Mouse (Mus musculus) lung, postnatal 25 days (tissue): ENCODE data around the gene Setd1a.
"Not testable (repeated sequence)": the region's sequence is repeated elsewhere in the genome, so short reads cannot be mapped to it uniquely, and the experiment has no call there.

Source experiments
- DNase-seq: peaks from one replicate; pipeline ENCODE4 v3.0.0; 2022; ENCODE audit warnings: low spot score

Setd1a gene

DNA sequence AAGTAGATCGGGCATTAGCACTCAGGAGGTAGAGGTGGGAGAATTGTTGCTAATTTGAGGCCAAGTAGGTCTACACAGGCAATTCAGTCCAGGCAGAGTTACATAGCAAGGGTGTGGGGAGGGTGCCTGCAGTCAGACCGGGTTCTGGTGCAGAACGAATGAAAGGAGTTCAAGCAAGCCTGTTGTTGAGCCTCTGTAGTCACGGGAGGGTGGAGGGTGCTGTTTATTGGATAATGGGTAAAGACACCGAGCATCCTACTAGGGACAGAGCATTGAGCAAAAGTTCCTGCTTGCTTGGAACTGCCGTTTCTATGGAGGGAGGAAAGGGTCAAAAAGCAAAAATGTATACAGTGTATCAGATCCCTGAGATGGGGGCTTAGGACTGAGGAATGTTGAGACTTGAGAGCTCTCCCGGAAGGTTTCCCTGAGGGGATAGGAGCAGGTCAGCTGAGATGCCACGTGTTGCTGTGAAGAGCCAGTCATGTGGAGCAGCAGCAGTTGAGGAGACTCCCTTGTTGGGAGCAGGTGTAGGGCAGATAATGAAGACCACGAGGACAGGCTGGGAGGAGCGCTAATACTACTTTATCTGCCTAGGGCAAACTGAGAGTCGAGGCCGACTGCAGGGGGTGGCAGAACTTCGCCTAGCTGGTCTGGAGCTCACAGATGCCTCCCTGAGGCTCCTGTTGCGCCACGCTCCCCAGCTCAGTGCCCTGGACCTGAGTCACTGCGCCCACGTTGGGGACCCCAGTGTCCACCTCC, 9.4 kb upstream of the Setd1a start:
- DNase-seq, result no peak

DNA sequence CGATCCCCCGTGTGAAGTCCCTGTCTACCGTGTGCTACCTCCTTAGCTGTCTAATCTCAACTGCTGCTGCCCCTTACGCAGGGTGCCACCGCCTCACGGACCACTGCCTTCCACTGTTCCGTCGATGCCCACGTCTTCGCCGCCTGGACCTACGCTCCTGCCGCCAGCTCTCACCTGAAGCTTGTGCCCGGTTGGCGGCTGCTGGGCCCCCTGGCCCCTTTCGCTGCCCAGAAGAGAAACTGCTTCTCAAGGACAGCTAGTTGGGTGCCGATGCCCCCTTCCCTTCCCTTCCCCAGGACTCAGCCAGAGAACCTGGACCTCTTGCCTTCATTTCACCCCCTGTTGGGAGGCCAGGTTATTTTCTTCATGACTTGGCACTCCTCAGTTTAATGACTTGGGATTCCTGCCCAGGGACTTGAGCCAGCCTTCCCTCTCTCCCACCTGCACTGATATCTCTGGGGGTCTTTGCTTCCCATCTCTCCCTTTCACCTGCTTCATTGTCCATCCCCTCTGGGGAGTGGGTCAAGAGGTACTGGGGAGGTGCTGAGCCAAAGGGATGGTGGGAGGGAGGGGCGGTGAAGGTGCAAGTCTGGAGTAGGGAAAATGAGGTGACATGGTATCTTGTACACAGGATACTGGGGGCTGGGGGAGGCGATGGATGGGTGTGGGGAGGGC, 8.7 kb upstream of the Setd1a start:
- DNase-seq, result no peak

DNA sequence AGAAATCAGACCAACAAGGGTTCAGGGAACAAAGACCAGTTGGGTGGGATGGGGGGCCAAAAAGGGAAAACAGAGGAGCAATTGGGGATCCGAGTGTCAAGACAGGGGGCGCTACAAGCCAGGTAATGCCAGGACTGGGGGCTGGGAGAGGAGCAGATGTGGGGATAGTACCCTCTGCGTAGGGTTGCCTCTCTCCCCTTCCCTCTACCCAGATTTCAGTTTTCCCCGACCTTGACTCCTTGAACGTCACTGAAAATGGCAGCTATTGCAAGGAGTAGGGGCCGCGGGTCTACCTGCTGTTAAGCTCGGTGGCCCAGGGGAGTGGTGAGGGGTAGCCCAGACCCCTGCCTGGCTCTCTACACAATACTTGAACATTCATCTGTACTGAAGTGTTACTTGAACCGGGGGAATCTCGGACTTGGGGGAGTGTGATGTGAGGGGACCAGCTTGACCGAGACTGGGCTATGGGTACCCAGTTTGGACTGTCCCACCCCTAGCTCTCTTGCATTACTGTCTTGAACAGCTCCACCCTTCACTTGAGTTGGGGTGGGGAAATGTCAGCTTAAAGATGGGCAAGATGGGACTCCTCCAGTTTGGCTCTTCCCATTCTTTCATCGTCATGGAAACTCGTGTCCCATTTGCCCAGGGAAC, 8.0 kb upstream of the Setd1a start:
- DNase-seq, result peak; percentile 16

DNA sequence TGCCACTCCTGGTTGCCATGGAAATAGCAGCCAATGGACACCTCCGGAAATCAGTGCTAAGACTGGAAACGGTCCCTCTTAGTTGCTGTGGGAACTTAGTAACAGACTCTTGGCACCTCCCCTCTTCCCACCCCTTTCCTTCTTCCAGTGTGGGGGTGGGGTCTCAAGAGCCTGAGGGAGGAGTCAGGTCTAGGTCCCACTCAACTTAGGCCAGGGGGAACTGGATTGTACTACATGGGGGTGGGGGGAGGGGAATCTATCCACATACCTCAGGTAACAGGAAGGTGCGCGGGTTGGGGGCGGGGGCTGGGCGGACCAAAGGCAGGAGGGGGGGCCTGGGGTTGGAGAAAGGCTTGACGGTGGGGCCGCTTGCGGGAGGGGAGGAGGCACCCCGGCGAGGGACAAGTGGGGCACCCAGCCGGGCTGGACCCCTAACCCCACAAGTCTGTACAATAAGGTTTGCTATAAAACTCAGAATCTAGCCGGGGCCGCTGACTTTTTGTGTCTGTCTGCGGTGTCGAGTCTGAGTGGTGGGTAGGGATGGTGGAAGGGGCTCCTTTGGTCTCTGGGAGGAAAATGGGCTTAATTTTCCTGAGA, 7.4 kb upstream of the Setd1a start:
- peak; percentile 98 for DNase-seq

DNA sequence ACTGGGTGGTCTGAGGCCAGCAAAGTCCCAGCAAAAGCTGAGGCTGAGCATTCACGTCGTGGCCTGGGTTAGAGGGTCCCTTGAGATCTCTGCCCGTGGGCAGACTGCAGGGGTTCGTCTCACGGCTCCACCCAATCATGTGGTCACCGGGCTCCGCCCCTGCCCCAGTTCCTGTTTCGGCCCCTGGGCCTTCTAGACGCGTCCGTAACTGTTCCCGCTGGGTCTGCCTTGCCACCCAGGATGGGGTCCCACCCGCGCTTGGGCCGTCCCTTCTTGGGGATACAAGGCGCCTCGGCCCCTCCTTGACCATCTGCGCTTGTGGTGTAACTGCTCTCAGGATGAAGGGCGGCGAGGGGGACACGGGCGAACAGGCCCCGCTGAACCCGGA, 6.8 kb upstream of the Setd1a start, which contains the start of gene Orai3:
Orai3 (plus strand) TSS at position 165 of the 388 bp plus-strand sequence.
- peak; percentile 92 for DNase-seq

DNA sequence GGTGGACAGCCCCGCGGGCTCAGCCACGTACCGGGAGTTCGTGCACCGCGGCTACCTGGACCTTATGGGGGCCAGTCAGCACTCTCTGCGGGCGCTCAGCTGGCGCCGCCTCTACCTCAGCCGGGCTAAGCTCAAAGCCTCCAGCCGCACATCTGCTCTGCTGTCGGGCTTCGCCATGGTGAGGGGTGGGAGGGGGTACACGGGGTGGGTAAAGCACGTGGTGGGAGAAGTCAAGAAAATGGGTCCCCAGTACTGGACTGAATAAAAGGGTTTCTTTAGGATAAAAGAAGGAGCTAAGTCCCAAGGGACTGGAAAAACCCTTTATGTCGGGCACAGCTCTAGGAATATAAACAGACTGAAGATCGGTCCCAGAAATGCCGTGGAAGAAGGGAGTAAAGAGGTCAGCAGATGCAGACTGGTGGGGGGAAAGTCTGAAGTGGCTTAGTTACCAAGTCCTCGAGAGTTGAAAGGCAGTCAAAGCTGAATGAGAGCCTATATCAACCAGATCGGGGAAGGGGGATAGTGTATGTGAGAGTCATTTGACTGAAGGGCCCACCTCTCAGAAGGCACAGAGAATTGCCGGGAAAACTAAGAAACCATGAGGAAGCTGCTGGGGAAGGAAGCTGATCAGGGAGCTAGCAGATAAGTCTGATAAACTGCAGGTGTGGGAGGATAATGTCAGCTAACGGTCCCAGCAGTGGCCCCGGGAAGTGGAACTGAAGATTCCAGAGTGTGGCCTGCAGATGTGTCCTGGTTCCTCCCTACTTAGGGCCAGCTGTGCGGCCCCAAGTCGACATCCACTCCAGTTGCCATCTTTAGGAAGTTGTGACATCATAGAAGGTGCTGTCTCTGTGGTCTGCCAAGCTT, 6.2 kb upstream of the Setd1a start:
- no peak for DNase-seq

DNA sequence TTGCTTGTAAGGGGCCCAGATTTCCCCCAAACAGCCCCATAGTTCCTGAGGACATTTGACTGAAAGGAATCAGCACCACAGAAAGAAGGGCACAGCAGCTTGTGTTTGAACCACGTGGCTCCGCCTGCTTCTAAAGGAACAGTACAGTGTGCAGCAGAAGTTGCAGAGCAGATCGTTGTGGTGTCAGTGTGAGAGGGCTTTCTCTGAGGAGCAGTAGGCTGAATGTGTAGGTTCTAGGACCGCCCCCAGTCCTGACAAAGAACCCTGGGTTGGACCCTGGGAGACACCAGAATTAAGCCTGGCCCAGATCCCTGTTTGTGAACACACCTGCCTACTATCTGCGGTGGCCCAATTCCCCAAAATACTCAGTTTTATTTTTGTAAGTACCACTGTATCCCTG, 5.2 kb upstream of the Setd1a start:
- no peak for DNase-seq

DNA sequence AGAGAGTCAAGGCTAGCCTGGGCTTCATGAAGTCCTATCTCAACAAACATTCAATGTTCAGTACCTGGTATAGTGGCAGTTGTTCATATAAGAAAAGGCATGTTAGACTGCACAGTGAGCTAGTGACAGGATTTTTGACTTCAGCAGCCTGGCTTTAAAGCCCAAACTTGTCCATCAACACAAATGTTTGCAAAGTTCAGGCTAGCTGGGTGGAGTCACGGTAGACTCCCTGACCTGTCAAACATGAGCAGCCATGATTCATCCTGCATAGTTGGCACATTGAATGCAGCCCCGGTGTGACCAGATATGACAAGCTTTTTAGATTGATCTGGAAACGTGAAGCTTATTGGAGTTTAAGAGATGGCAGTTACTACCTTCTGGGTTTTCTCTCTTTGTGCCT, 4.4 kb upstream of the Setd1a start:
- DNase-seq, result no peak

DNA sequence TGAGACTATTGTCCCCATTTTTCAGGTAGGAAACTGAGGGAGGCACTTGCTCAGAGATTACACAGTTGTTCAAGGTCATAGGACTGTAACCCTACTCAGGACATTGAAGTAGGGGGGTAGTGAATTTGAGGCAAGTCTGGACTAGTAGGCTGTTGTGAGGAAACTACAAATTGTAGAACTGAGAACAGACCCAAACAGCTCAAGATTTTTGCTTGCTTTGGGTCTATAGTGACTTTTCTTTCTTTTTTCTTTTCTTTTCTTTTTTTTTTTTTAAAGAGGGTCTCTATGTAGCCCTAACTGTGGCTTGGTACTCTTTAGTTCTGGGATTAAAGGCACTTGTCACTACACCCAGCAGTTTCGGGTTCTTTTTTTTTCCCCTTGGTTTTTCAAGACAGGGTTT, 3.9 kb upstream of the Setd1a start:
- no peak for DNase-seq

DNA sequence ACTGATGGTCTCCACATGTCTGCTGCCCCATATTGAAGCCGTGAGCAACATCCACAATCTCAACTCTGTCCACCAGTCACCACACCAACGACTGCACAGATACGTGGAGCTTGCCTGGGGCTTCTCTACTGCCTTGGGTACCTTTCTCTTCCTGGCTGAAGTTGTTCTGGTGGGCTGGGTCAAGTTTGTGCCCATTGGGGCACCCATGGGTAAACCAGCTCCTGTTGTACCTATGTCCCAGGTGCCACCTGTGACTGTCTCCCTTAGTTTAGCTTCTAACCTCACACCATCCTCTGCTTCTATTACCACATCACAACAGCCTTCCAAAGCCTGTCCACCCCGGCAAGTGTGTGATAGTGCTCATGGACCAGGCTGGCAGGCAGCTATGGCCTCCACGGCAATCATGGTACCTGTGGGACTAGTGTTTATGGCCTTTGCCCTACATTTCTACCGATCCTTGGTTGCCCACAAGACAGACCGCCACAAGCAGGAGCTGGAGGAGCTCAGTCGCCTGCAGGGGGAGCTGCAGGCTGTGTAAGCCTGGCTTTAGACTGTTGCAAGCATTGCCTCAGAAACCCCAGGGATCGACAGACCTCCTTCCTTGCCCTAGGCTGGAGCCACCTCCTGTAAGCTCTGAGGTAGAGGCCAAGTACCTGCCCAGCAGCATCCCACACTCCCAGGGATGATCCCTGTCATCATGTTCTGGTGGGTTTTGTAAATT, 2.6 kb upstream of the Setd1a start:
- DNase-seq, result peak; percentile 62

DNA sequence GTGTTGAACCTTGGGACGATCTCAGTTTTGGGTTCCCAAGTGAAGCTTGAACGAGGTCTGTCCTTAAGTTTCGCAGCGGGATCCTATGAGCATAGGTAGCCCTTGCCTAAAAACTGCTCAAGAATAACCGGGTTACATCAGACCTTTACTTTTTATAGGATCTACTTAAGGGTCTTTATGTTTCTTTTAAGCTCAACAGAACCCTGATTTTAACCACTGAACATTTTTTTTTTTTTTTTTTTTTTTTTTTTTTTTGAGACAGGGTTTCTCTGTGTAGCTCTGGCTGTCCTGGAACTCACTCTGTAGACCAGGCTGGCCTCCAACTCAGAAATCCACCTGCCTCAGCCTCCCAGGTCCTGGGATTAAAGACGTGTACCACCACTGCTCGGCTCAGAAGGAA, 633 bp upstream of the Setd1a start:
- not testable (repeated sequence) for DNase-seq

DNA sequence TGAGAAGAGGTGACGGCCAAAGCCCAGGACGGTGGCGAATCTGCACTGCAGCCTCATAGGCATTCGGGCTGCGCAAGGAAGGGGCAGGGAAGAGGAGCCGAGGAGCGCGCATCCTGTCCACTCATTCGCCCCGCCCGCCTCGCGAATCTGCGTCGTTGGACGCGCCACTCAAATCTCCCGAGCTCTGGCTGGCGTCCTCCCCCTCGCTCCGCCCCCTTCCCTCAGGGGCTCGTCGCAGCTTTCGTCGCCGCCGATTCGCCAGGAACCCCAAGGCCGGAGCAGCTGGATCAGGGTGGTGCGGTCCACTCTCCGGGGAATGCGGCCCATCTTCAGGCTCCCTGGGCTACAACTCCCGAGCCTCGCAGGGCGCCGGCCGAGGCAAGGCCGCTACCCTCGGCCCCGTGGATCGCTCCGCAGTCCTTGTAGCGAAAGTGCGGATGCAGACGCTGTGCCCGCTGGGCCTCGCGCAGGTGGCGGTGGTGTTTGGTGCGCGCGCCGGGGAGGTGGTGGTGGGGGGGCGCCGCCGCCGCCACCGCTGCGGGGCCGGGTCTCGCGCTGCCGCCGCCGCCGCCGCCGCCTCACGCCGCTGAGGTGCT, 506 bp downstream of the Setd1a start:
- DNase-seq, result peak; percentile 97

DNA sequence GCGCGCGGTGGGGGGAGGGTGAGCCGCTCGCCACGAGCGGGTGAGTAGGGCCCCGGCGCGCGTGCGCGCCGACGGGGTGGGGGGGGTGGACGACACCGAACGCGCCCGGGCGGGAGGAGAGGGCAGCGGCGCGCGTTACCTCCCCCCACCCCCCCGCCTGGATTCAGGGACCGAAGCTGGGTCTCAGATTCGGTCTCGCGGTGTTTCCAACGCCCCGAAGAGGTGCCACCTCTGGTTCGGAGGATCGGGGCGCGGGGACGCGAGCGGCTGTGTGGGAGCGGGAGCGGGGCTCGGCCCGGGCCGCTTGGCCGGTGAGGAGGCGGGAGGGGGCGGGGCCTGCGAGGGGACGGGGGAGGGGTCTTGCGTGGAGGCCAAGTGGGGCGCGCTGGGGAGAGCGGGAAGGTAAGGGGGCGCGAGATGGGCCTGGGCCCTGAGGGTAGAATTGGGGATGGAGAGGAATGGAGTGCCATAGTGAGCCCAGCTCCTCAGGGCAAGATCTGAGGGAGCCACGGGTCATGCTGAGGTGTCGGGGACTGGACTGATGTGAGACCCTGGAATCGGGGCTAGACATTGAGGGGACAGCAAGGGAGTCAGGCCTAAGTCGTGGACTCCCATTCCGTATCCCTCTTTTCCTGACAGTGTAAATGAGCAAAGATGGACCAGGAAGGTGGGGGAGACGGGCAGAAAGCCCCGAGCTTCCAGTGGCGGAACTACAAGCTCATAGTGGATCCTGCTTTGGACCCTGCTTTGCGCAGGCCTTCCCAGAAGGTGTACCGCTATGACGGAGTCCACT, 1.2 kb downstream of the Setd1a start:
- peak; percentile 16 for DNase-seq

DNA sequence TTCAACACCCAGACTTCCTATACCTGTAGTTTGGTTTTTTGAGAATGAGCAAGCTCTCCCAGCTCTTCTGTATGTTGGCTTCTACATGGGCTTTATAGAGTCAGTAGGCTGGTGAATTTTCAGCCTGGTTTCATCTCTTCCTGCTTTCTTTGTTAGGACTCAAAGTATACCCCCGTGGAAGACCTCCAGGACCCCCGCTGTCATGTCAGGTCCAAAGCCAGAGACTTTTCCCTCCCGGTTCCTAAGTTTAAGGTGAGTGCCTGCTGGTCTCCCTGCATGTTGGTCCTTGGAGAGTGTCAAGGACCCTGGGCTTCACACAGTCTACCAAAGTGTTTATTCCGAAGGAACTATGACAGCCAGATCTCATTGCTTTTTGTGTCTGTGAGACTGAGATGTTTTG, 1.9 kb downstream of the Setd1a start:
- no peak for DNase-seq

DNA sequence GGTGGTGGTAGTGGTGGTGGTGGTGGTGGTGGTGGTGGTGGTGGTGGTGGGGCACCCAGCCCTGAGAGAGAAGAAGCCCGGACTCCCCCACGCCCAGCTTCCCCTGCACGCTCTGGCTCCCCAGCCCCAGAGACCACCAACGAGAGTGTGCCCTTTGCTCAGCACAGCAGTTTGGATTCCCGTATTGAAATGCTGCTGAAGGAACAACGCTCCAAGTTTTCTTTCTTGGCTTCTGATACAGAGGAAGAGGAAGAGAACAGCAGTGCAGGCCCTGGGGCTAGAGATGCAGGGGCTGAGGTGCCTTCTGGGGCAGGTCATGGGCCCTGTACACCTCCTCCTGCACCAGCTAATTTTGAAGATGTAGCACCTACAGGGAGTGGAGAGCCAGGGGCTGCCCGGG, 8.8 kb downstream of the Setd1a start, which contains the start of gene Gm49388:
Gm49388 (plus strand) TSS at position 301 of the 400 bp plus-strand sequence.
- DNase-seq, result no peak

DNA sequence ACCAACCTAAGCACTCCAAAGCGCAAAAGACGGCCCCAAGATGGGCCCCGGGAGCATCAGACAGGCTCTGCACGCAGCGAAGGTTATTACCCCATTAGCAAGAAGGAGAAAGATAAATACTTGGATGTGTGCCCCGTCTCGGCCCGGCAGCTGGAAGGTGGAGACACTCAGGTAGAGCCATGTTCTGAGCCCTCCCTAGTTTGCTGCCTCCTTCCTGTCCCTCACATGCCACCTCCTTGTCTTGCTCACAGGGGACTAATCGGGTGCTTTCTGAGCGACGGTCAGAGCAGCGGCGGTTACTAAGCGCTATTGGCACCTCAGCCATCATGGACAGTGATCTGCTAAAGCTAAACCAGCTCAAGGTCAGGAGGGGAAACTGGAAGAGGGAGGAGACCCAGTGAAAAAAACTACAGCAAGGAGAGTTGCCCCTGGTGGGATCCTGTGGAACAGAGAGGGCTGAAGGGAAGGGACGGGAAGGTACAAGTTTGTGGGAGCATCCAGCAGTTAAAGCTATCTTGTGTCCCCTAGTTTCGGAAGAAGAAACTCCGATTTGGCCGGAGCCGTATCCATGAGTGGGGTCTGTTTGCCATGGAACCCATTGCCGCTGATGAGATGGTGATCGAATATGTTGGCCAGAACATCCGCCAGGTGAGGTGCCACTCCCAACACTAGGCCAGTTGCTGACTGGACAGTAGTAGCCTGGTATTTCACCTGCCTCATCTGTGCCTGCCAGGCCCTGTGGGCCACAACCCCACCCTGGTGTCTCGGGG, 20.8 kb downstream of the Setd1a start:
- no peak for DNase-seq

DNA sequence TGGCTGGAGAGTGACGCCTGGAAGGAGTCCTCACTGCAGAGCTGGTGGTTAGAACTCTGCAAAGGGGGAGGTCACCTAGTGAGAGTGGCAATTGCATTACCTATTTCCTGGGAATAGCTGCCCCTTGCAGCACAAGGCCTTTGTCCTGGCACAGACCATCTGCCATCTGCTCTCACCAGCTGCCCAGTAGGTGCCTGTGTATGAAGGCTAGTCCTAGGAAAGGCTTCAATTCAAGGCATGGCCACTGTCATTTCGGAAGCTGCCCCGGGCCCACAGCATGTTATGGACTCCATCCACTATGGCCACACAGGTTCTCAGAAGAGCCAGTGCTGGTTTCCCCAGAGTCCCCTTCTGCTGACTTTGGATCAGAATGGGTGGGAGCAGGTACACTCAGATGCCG, 22.1 kb downstream of the Setd1a start:
- DNase-seq, result no peak

DNA sequence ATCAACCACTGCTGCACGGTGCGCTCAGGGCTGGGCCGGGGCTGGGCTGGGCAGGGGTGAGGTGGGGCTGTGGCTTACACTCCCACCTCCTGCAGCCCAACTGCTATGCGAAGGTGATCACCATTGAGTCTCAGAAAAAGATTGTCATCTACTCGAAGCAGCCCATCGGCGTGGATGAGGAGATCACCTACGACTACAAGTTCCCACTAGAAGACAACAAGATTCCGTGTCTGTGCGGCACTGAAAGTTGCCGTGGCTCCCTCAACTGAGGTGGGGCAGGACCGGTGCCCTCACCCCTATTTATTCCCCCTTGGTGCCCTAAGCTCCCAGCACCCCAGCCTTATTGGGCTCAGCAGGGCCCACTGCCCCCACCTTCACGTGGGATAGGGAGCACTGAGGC, 22.7 kb downstream of the Setd1a start:
- DNase-seq, result no peak

DNA sequence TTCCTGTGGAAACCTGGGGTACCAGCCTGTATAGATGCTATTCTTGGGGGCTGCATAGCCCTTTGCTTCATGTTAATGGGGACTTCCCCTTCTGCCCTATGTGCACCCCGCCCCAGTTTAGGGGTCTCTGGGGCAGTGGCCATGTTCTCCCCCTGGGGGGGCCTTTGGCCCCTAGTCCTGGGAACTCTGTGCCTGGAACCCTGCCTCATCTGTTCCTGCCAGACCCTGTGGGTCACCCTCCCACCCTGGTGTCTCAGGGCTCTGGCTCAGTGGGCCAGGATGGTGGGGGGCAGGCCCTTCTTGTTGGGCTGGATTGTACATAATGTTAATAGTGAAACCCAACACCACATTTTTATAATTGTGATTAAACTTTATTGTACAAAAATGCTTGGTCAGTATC, 23.3 kb downstream of the Setd1a start:
- DNase-seq, result no peak
